Mouse (Mus musculus): Measurements from ENCODE around the gene Wdfy2. TPM values are rescaled to one million over a fixed set of nuclear protein-coding genes. Genes with fewer than 3 reads are reported as not detected.

The Wdfy2 gene
- polyA plus RNA-seq, 1 experiment = 15.5 TPM

- Histone ChIP-seq H3K4me1 (replicated peaks; ENCODE audit: control insufficient read depth, insufficient read depth, low read length) (no peaks in the 10 kb centered on the region), H3K4me3 (ENCODE audit: control insufficient read depth, insufficient read depth, low read length) (no peak overlapping the region), H3K36me3 (ENCODE audit: control insufficient read depth, insufficient read depth, low read length) (no peaks in the 10 kb centered on the region), H3K27me3 (ENCODE audit: control insufficient read depth, insufficient read depth, low read length) (no peaks in the 10 kb centered on the region), H3K27ac (ENCODE audit: control insufficient read depth, insufficient read depth, low read length) (no peak overlapping the region)
- no peak for DNase-seq
- no peak for TF ChIP-seq CTCF (IDR thresholded peaks at IDR 0.05; ENCODE audit: borderline replicate concordance, control insufficient read depth, extremely low read depth, insufficient read depth, low read length, poor library complexity)
- no peak for TF ChIP-seq POLR2A (IDR thresholded peaks at IDR 0.05; ENCODE audit: control insufficient read depth, extremely low read depth, insufficient read depth, low read length, poor library complexity)
- 83% methylated on average over 2 of the region's 2 CpGs for WGBS
Measured at GRCm38 (mm10) chr14:62907888-62908287, 70.4 kb downstream of the Wdfy2 start.

- H3K36me3 ChIP-seq (ENCODE audit: control insufficient read depth, insufficient read depth, low read length) = no peaks in the 10 kb centered on the region
- H3K27ac ChIP-seq (ENCODE audit: control insufficient read depth, insufficient read depth, low read length) = no peak overlapping the region
- no peaks in the 10 kb centered on the region for H3K27me3 ChIP-seq (ENCODE audit: control insufficient read depth, insufficient read depth, low read length)
- TF ChIP-seq POLR2A (IDR thresholded peaks at IDR 0.05; ENCODE audit: control insufficient read depth, extremely low read depth, insufficient read depth, low read length, poor library complexity) (no peak), CTCF (IDR thresholded peaks at IDR 0.05; ENCODE audit: borderline replicate concordance, control insufficient read depth, extremely low read depth, insufficient read depth, low read length, poor library complexity) (no peak)
- no peak for DNase-seq
- H3K4me3 ChIP-seq (ENCODE audit: control insufficient read depth, insufficient read depth, low read length) = no peak overlapping the region
- WGBS = 94% methylated on average over 5 of the region's 5 CpGs
- H3K4me1 ChIP-seq (replicated peaks; ENCODE audit: control insufficient read depth, insufficient read depth, low read length) = no peaks in the 10 kb centered on the region
Measured at GRCm38 (mm10) chr14:62908550-62908949, 71.1 kb downstream of the Wdfy2 start.

DNA sequence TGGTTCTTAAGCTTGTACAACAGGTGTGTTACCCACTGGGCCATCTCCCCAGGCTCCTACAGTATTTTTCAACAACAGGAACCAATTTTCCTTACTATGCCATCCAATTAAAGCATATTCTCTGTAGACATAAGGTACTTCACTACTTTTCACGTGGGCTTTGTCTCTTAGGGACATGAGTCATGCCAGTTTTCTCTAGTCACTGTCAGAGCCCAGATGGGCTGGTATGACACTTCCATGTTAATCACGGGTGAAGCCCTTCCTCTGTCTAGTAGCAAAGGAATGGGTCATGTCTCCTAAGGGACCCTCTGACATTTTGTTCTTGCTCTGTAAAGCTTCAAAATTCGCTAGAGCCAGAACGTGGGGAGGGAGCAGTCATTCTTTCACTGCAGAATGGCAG lies 73.4 kb downstream of the Wdfy2 start:
- Histone ChIP-seq H3K27me3 (ENCODE audit: control insufficient read depth, insufficient read depth, low read length) (no peaks in the 10 kb centered on the region), H3K4me1 (replicated peaks; ENCODE audit: control insufficient read depth, insufficient read depth, low read length) (no peaks in the 10 kb centered on the region), H3K4me3 (ENCODE audit: control insufficient read depth, insufficient read depth, low read length) (no peak overlapping the region), H3K36me3 (ENCODE audit: control insufficient read depth, insufficient read depth, low read length) (no peaks in the 10 kb centered on the region), H3K27ac (ENCODE audit: control insufficient read depth, insufficient read depth, low read length) (no peak overlapping the region)
- WGBS = 86% methylated on average over 4 of the region's 4 CpGs
- TF ChIP-seq CTCF (IDR thresholded peaks at IDR 0.05; ENCODE audit: borderline replicate concordance, control insufficient read depth, extremely low read depth, insufficient read depth, low read length, poor library complexity) (no peak), POLR2A (IDR thresholded peaks at IDR 0.05; ENCODE audit: control insufficient read depth, extremely low read depth, insufficient read depth, low read length, poor library complexity) (no peak)
- no peak for DNase-seq

- no peaks in the 10 kb centered on the region for H3K4me1 ChIP-seq (replicated peaks; ENCODE audit: control insufficient read depth, insufficient read depth, low read length)
- H3K4me3 ChIP-seq (ENCODE audit: control insufficient read depth, insufficient read depth, low read length) = no peak overlapping the region
- H3K27ac ChIP-seq (ENCODE audit: control insufficient read depth, insufficient read depth, low read length) = no peak overlapping the region
- TF ChIP-seq CTCF (IDR thresholded peaks at IDR 0.05; ENCODE audit: borderline replicate concordance, control insufficient read depth, extremely low read depth, insufficient read depth, low read length, poor library complexity) (no peak), POLR2A (IDR thresholded peaks at IDR 0.05; ENCODE audit: control insufficient read depth, extremely low read depth, insufficient read depth, low read length, poor library complexity) (no peak)
- no peaks in the 10 kb centered on the region for H3K27me3 ChIP-seq (ENCODE audit: control insufficient read depth, insufficient read depth, low read length)
- H3K36me3 ChIP-seq (ENCODE audit: control insufficient read depth, insufficient read depth, low read length) = no peaks in the 10 kb centered on the region
- no peak for DNase-seq
- WGBS = 94% methylated on average over 6 of the region's 6 CpGs
Measured at GRCm38 (mm10) chr14:62915146-62915685, 77.7 kb downstream of the Wdfy2 start.

DNA sequence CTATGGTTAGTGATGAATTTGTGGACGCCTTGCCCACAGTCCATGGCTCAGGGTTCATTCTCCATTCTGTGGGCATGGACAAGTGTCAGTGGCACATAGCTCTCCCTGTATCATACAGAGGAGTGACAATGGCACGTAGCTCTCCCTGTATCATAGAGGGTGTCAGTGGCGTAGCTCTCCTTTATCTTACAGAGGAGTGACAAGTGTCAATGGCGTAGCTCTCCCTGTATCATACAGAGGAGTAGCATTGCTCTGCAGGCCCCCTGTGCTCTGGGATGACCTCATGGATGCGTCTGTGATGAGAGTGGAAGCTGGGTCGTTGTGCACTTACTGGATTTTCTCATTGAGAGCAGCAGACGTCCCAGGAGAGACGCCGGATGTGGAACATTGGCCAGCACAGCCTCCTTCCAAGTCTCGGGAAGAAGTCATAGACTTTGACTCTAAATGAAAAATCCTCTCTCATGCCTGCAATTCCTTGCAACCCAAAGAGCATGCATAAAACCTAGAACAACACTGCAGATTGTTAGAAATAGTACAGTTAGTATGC lies 79.1 kb downstream of the Wdfy2 start:
- Histone ChIP-seq H3K4me1 (replicated peaks; ENCODE audit: control insufficient read depth, insufficient read depth, low read length) (no peaks in the 10 kb centered on the region), H3K27ac (ENCODE audit: control insufficient read depth, insufficient read depth, low read length) (no peak overlapping the region), H3K36me3 (ENCODE audit: control insufficient read depth, insufficient read depth, low read length) (no peaks in the 10 kb centered on the region), H3K27me3 (ENCODE audit: control insufficient read depth, insufficient read depth, low read length) (no peaks in the 10 kb centered on the region), H3K4me3 (ENCODE audit: control insufficient read depth, insufficient read depth, low read length) (no peak overlapping the region)
- DNase-seq = no peak
- no peak for TF ChIP-seq CTCF (IDR thresholded peaks at IDR 0.05; ENCODE audit: borderline replicate concordance, control insufficient read depth, extremely low read depth, insufficient read depth, low read length, poor library complexity)
- TF ChIP-seq POLR2A (IDR thresholded peaks at IDR 0.05; ENCODE audit: control insufficient read depth, extremely low read depth, insufficient read depth, low read length, poor library complexity) = no peak
- WGBS = 97% methylated on average over 10 of the region's 10 CpGs

GRCm38 (mm10) chr14:62921401-62921800 lies 83.9 kb downstream of the Wdfy2 start:
- Histone ChIP-seq H3K27me3 (ENCODE audit: control insufficient read depth, insufficient read depth, low read length) (no peaks in the 10 kb centered on the region), H3K4me1 (replicated peaks; ENCODE audit: control insufficient read depth, insufficient read depth, low read length) (no peaks in the 10 kb centered on the region; the same call in 1 of the 2 replicates), H3K4me3 (ENCODE audit: control insufficient read depth, insufficient read depth, low read length) (no peak overlapping the region), H3K36me3 (ENCODE audit: control insufficient read depth, insufficient read depth, low read length) (no peaks in the 10 kb centered on the region), H3K27ac (ENCODE audit: control insufficient read depth, insufficient read depth, low read length) (no peak overlapping the region)
- TF ChIP-seq CTCF (IDR thresholded peaks at IDR 0.05; ENCODE audit: borderline replicate concordance, control insufficient read depth, extremely low read depth, insufficient read depth, low read length, poor library complexity) = no peak
- no peak for TF ChIP-seq POLR2A (IDR thresholded peaks at IDR 0.05; ENCODE audit: control insufficient read depth, extremely low read depth, insufficient read depth, low read length, poor library complexity)
- 97% methylated on average over 5 of the region's 5 CpGs for WGBS
- no peak for DNase-seq

GRCm38 (mm10) chr14:62922637-62923036 lies 85.2 kb downstream of the Wdfy2 start:
- DNase-seq = no peak
- H3K4me3 ChIP-seq (ENCODE audit: control insufficient read depth, insufficient read depth, low read length) = no peak overlapping the region
- no peaks in the 10 kb centered on the region for H3K36me3 ChIP-seq (ENCODE audit: control insufficient read depth, insufficient read depth, low read length)
- peaks cover under 1% of the 10 kb centered on the region for H3K4me1 ChIP-seq (replicated peaks; ENCODE audit: control insufficient read depth, insufficient read depth, low read length)
- H3K27me3 ChIP-seq (ENCODE audit: control insufficient read depth, insufficient read depth, low read length) = no peaks in the 10 kb centered on the region
- no peak for TF ChIP-seq CTCF (IDR thresholded peaks at IDR 0.05; ENCODE audit: borderline replicate concordance, control insufficient read depth, extremely low read depth, insufficient read depth, low read length, poor library complexity)
- no peak overlapping the region for H3K27ac ChIP-seq (ENCODE audit: control insufficient read depth, insufficient read depth, low read length)
